Mouse (Mus musculus) G1E (cell line): ENCODE results near the gene Elane.

Experiments used
- CTCF ChIP-seq: IDR thresholded peaks from 2 replicates; pipeline ENCODE4 v1.5.1; 2012; ENCODE audit warnings: low read depth, low read length, inconsistent platforms, mixed read lengths
- GATA1 ChIP-seq: IDR thresholded peaks from 2 replicates; pipeline ENCODE4 v1.6.1; 2012; ENCODE audit warnings: borderline replicate concordance, low read length, inconsistent platforms, mixed read lengths
- GATA2 ChIP-seq: IDR thresholded peaks from 2 replicates; pipeline ENCODE4 v1.6.1; 2012; ENCODE audit warnings: low read depth, low read length, inconsistent platforms, borderline replicate concordance
- POLR2AphosphoS5 ChIP-seq: IDR thresholded peaks from 2 replicates; pipeline ENCODE4 v1.6.1; 2012; ENCODE audit warnings: low read depth, low read length, inconsistent platforms; ENCODE audit not compliant: insufficient replicate concordance

DNA sequence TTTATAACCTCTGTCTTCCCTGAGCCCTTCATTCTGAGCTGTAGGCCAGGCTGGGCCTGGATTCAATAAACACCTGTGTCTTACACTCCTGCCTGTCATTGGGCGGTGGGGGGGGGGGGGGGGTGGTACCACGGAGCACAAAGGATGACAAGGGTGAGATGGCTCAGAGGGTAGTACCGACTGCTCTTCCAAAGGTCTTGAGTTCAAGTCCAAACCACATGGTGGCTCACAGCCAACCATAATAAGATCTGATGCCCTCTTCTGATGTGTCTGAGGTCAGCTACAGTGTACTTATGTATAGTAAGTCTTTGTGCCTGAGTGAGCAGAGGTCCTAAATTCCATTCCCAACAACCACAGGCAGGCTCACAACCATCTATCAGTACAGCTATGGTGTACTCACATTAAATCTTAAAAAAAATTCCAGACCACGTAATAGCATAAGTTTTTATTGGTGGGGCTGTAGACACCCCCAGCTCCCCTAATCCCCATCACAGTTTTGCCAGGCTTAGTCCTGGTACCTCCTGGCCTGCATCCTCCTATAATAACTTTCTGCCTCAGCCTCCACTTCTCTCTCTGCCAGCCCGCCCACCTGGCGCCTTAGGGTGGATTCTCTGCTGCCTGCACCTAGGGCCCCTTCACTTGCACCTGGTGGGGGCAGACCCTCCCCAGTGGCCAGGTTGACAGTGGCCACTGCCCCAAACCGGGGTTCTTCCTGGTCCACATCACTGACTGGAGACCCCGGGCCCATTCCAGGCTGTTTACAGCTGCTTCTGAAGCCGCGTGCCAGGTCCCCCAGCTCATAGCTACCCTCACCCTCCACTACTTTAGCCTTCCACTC lies 21.5 kb upstream of the Elane start:
- TF ChIP-seq CTCF (no peak), GATA1 (no peak), POLR2AphosphoS5 (no peak; the same call in 1 of the 2 replicates), GATA2 (no peak)
